Mouse (Mus musculus) bone marrow macrophage, adult 2 months (primary cell): ENCODE measurements at regions not wholly inside any gene's neighbourhood (a gene's known extent, or its start where the extent isn't known, plus 50 kb on each side); places are given as distances from the start of the nearest gene placed in this dataset.

Experiments
- CTCF ChIP-seq: IDR thresholded peaks from 2 replicates; pipeline ENCODE4 v1.5.1; 2012; ENCODE audit warnings: low read depth, mild to moderate bottlenecking, low read length, moderate library complexity
- POLR2A ChIP-seq: IDR thresholded peaks from 2 replicates; pipeline ENCODE4 v1.6.1; 2012; ENCODE audit warnings: mild to moderate bottlenecking, low read depth, low read length, borderline replicate concordance

- TF ChIP-seq POLR2A: no peak
- TF ChIP-seq CTCF: no peak
These were observed 650.6 kb downstream of the Pdcd6ip start for GRCm38 (mm10) chr9:113057415-113057814.
